Mouse (Mus musculus) E14TG2a.4 (cell line): ENCODE results near the gene Snx5.

ENCODE experiments used
- CTCF ChIP-seq: conservative IDR thresholded peaks from 2 replicates; pipeline ENCODE4 v1.5.1; 2014; ENCODE audit warnings: low read length
- NANOG ChIP-seq: IDR thresholded peaks from 2 replicates; pipeline ENCODE4 v1.6.1; 2014; ENCODE audit warnings: borderline replicate concordance, low read length, mixed read lengths

- no peak for TF ChIP-seq CTCF
- no peak for TF ChIP-seq NANOG
These were observed 40.2 kb downstream of the Snx5 start for GRCm38 (mm10) chr2:144230498-144230897.
